In genomic region chr6:127522326-127522725, GRCm38 (mm10) we compare ENCODE assay signal across 30 mouse cellular contexts. TPM values are rescaled to one million over a fixed set of nuclear protein-coding genes. Genes with fewer than 3 reads are reported as not detected.
A peak's percentile ranks its signal among the peaks of the same experiment; 100 is the strongest.
DNase-seq lines count a peak whose midpoint lies in the region; ATAC-seq and TF ChIP-seq lines count a peak whose summit lies in the region.
"Had no signal": no experiment of that assay in that cellular context is flagged by ENCODE, and none has a peak within 500 bp of the region (broad histone marks: within the 10 kb centered on the region; RNA-seq: fewer than 3 reads in every experiment).

No protein-coding gene starts in this region.

- H3K27ac ChIP-seq in heart, embryonic 14.5 days (replicated peaks in 1 of 2; ENCODE audit: control insufficient read depth in 1 of 2, insufficient read depth in 1 of 2, low read depth in 2 of 2, low read length in 2 of 2): no peak overlapping the region
- H3K27ac ChIP-seq in ES-Bruce4 (ENCODE audit: insufficient read depth, low read length): peak overlapping the region; percentile 99; the same call in 1 of the 2 replicates
- H3K27ac ChIP-seq in hindbrain, embryonic 13.5 days: no peak overlapping the region
- no peak overlapping the region for H3K27ac ChIP-seq in midbrain, embryonic 13.5 days
- H3K27ac ChIP-seq: embryonic facial prominence, embryonic 12.5 days; gastrocnemius, adult 2 months; hindbrain, embryonic 14.5 days; limb, embryonic 10.5 days; limb, embryonic 15.5 days; liver, embryonic 14.5 days; neural tube, embryonic 12.5 days had no signal

- H3K4me2 ChIP-seq in heart, embryonic 14.5 days (ENCODE audit: low read length): peak overlapping the region; percentile 16; the same call in 1 of the 2 replicates
- H3K4me2 ChIP-seq in hindbrain, embryonic 13.5 days: no peak overlapping the region
- no peak overlapping the region for H3K4me2 ChIP-seq in midbrain, embryonic 13.5 days (replicated peaks)
- H3K4me2 ChIP-seq: embryonic facial prominence, embryonic 12.5 days; heart, embryonic 11.5 days; hindbrain, embryonic 14.5 days; limb, embryonic 15.5 days; lung, embryonic 14.5 days; neural tube, embryonic 12.5 days had no signal

- no peak for ATAC-seq in heart, embryonic 14.5 days (ENCODE audit: insufficient number of reproducible peaks, insufficient read depth, low FRiP score, low read depth)
- peak; percentile 78 for ATAC-seq in common myeloid progenitor, adult 5-6 weeks (replicated peaks; ENCODE audit: low read depth, poor library complexity, severe bottlenecking)
- ATAC-seq in megakaryocyte progenitor cell, adult 5-6 weeks (replicated peaks; ENCODE audit: poor library complexity): peak; percentile 62
- no peak for ATAC-seq in hindbrain, embryonic 13.5 days (ENCODE audit: low FRiP score)
- ATAC-seq in midbrain, embryonic 13.5 days: no peak
- ATAC-seq: forebrain, embryonic 14.5 days; intestine, postnatal 0 days; midbrain, embryonic 16.5 days had no signal

- no peak overlapping the region; the same call in 1 of the 2 replicates for H3K9ac ChIP-seq in heart, embryonic 14.5 days (ENCODE audit: low read length)
- no peak overlapping the region for H3K9ac ChIP-seq in ES-Bruce4 (ENCODE audit: low read depth, poor library complexity, severe bottlenecking)
- H3K9ac ChIP-seq in hindbrain, embryonic 13.5 days: no peak overlapping the region
- no peak overlapping the region for H3K9ac ChIP-seq in midbrain, embryonic 13.5 days (replicated peaks)
- H3K9ac ChIP-seq: embryonic facial prominence, embryonic 12.5 days; hindbrain, embryonic 14.5 days; limb, embryonic 15.5 days; liver, embryonic 14.5 days; lung, embryonic 14.5 days; neural tube, embryonic 12.5 days had no signal

- no peaks in the 10 kb centered on the region for H3K9me3 ChIP-seq in heart, embryonic 14.5 days (ENCODE audit: control insufficient read depth, low read length)
- H3K9me3 ChIP-seq in ES-Bruce4 (replicated peaks; ENCODE audit: control insufficient read depth, insufficient read depth, low read length, poor library complexity, severe bottlenecking): no peaks in the 10 kb centered on the region
- no peaks in the 10 kb centered on the region for H3K9me3 ChIP-seq in hindbrain, embryonic 13.5 days
- no peaks in the 10 kb centered on the region for H3K9me3 ChIP-seq in midbrain, embryonic 13.5 days
- H3K9me3 ChIP-seq: embryonic facial prominence, embryonic 12.5 days; G1E; limb, embryonic 10.5 days; limb, embryonic 15.5 days; neural tube, embryonic 12.5 days had no signal

- no peak for TF ChIP-seq POLR2A in ES-Bruce4 (IDR thresholded peaks at IDR 0.05; ENCODE audit: insufficient read depth, low read length)

- WGBS in heart, embryonic 14.5 days: 20% methylated on average over 9 of the region's 9 CpGs
- 77% methylated on average over 9 of the region's 9 CpGs for WGBS in hindbrain, embryonic 13.5 days
- WGBS in midbrain, embryonic 13.5 days: 84% methylated on average over 9 of the region's 9 CpGs

- TF ChIP-seq EP300 in ES-Bruce4 (IDR thresholded peaks at IDR 0.05; ENCODE audit: insufficient read depth, low read depth, low read length): no peak

- DNase-seq in heart, adult 18-20 months: no peak
- DNase-seq: adrenal gland, adult 8-10 months; cerebellum, adult 9-10 months; cerebellum, postnatal 36 days; embryo, embryonic 11 days; gastrocnemius, adult 2 months; gastrocnemius, postnatal 36 days; heart, postnatal 14 days; kidney, postnatal 4 days; lung, embryonic 14.5 days; lung, postnatal 14 days; right cerebral cortex, postnatal 14 days; thymus, postnatal 4 days had no signal

- no peak overlapping the region for H3K4me3 ChIP-seq in heart, embryonic 14.5 days (ENCODE audit: control insufficient read depth in 1 of 2, insufficient read depth in 1 of 2, low read depth in 1 of 2, low read length in 2 of 2)
- H3K4me3 ChIP-seq in ES-Bruce4 (ENCODE audit: low read depth, low read length): no peak overlapping the region
- H3K4me3 ChIP-seq in hindbrain, embryonic 13.5 days: no peak overlapping the region
- no peak overlapping the region for H3K4me3 ChIP-seq in midbrain, embryonic 13.5 days (replicated peaks)
- H3K4me3 ChIP-seq: embryonic facial prominence, embryonic 12.5 days; gastrocnemius, adult 2 months; limb, embryonic 10.5 days; limb, embryonic 15.5 days; neural tube, embryonic 12.5 days had no signal

- peaks cover 0 to 8% of the 10 kb centered on the region in 2 experiments; a peak in 2 of 4 replicates for H3K4me1 ChIP-seq in heart, embryonic 14.5 days (ENCODE audit: control insufficient read depth in 2 of 2, insufficient read depth in 2 of 2, low read length in 2 of 2)
- H3K4me1 ChIP-seq in ES-Bruce4 (ENCODE audit: control insufficient read depth, insufficient read depth, low read length): peaks cover 7% of the 10 kb centered on the region
- no peaks in the 10 kb centered on the region for H3K4me1 ChIP-seq in hindbrain, embryonic 13.5 days (replicated peaks)
- H3K4me1 ChIP-seq in midbrain, embryonic 13.5 days (replicated peaks): no peaks in the 10 kb centered on the region
- H3K4me1 ChIP-seq: embryonic facial prominence, embryonic 12.5 days; limb, embryonic 15.5 days; neural tube, embryonic 12.5 days had no signal

- no peaks in the 10 kb centered on the region for H3K27me3 ChIP-seq in heart, embryonic 14.5 days (ENCODE audit: control insufficient read depth, insufficient read depth, low read length)
- no peaks in the 10 kb centered on the region for H3K27me3 ChIP-seq in ES-Bruce4 (ENCODE audit: control insufficient read depth, insufficient read depth, low read length, poor library complexity, severe bottlenecking)
- H3K27me3 ChIP-seq in hindbrain, embryonic 13.5 days: peaks cover 6% of the 10 kb centered on the region; the same call in 1 of the 2 replicates
- H3K27me3 ChIP-seq in midbrain, embryonic 13.5 days: no peaks in the 10 kb centered on the region
- H3K27me3 ChIP-seq: embryonic facial prominence, embryonic 12.5 days; neural tube, embryonic 12.5 days had no signal

- no peaks in the 10 kb centered on the region for H3K36me3 ChIP-seq in heart, embryonic 14.5 days (ENCODE audit: control insufficient read depth, insufficient read depth, low read length)
- H3K36me3 ChIP-seq in ES-Bruce4 (ENCODE audit: control insufficient read depth, insufficient read depth, low read length, poor library complexity, severe bottlenecking): no peaks in the 10 kb centered on the region
- no peaks in the 10 kb centered on the region for H3K36me3 ChIP-seq in hindbrain, embryonic 13.5 days
- H3K36me3 ChIP-seq in midbrain, embryonic 13.5 days: no peaks in the 10 kb centered on the region
- H3K36me3 ChIP-seq: embryonic facial prominence, embryonic 12.5 days; limb, embryonic 10.5 days; limb, embryonic 15.5 days; neural tube, embryonic 12.5 days had no signal

- TF ChIP-seq CTCF in ES-Bruce4 (IDR thresholded peaks at IDR 0.05; ENCODE audit: low read depth, low read length): no peak

RNA-seq across cellular contexts. Expression of gene Cracr2a, which starts 38.8 kb away (rescaled TPM):
- polyA plus RNA-seq in heart, embryonic 14.5 days (2014; fragmentation: Nextera tagmentation; extraction: Ambion mirVana): 1.3 and 1.4 TPM in 2 replicates
- 1 to 10 TPM in 1 of 2 experiments, under 1 TPM in 1; 0.69 to 1.0 TPM for total RNA-seq in heart, adult 18-20 months (2021)
- 0.19 and 0.21 TPM in 2 replicates for polyA plus RNA-seq in ES-Bruce4 (2011; ENCODE audit: insufficient read depth, insufficient read length, low read depth, missing spikeins)
- 6.4 and 11.6 TPM in 2 replicates for total RNA-seq in common myeloid progenitor, adult 5-6 weeks (2017)
- total RNA-seq in megakaryocyte progenitor cell, adult 5-6 weeks (2015): 4.0 and 4.5 TPM in 2 replicates
- 6.2 and 10.3 TPM in 2 replicates for total RNA-seq in megakaryocyte progenitor cell, adult 5-6 weeks (2017)
- 0.41 and 0.77 TPM in 2 replicates for polyA plus RNA-seq in hindbrain, embryonic 13.5 days (2015; fragmentation: Nextera tagmentation; extraction: Ambion mirVana)
- 0.24 and 0.53 TPM in 2 replicates for polyA plus RNA-seq in midbrain, embryonic 13.5 days (2015; fragmentation: Nextera tagmentation; extraction: Ambion mirVana)
- polyA plus RNA-seq: G1E had no signal

Comparison
In these comparisons a context has a peak if more than half of its experiments do, and no peak if none do; other contexts are left out.
1. ATAC-seq: peak in common myeloid progenitor, adult 5-6 weeks (single experiment) and megakaryocyte progenitor cell, adult 5-6 weeks (single experiment); none in heart, embryonic 14.5 days (single experiment), hindbrain, embryonic 13.5 days (single experiment) and midbrain, embryonic 13.5 days (single experiment).